Mouse (Mus musculus) lung, postnatal 4 days (tissue): ENCODE results near the gene Olfr156.
"Not testable (repeated sequence)": the region's sequence is repeated elsewhere in the genome, so short reads cannot be mapped to it uniquely, and the experiment has no call there.

Experiments used
- DNase-seq, 2 experiments: peaks; one replicate each; pipeline ENCODE4 v3.0.0; 2021

Olfr156 gene

GRCm38 (mm10) chr4:43823845-43824337 lies at the start of gene Olfr156:
TSS of gene Olfr156 (minus strand) at chr4:43823895.
- peak; percentile 36 to 51 for DNase-seq

- no peak for DNase-seq
Observed at GRCm38 (mm10) chr4:43869821-43870220, 46.1 kb upstream of the Olfr156 start.

GRCm38 (mm10) chr4:43863298-43863697 lies 39.6 kb upstream of the Olfr156 start:
- DNase-seq: no peak

GRCm38 (mm10) chr4:43860744-43861519 lies 37.2 kb upstream of the Olfr156 start:
- DNase-seq: peak; percentile 51 to 76

GRCm38 (mm10) chr4:43859886-43860285 lies 36.2 kb upstream of the Olfr156 start:
- no peak for DNase-seq

GRCm38 (mm10) chr4:43854101-43854500 lies 30.4 kb upstream of the Olfr156 start:
- DNase-seq: no peak

- no peak for DNase-seq
Observed at GRCm38 (mm10) chr4:43851265-43851664, 27.6 kb upstream of the Olfr156 start, which contains the start of gene Olfr155. TSS of gene Olfr155 (plus strand) at chr4:43851565.

GRCm38 (mm10) chr4:43840101-43840500 lies 16.4 kb upstream of the Olfr156 start, which contains the start of gene Olfr157:
TSS of gene Olfr157 (minus strand) at chr4:43840201.
- no peak for DNase-seq

GRCm38 (mm10) chr4:43838326-43838725 lies 14.6 kb upstream of the Olfr156 start:
- no peak for DNase-seq

- DNase-seq: no peak
Observed at GRCm38 (mm10) chr4:43834749-43835148, 11.1 kb upstream of the Olfr156 start.

- DNase-seq: no peak
Observed at GRCm38 (mm10) chr4:43833752-43834151, 10.1 kb upstream of the Olfr156 start.

- DNase-seq: no peak
Observed at GRCm38 (mm10) chr4:43832031-43832430, 8.3 kb upstream of the Olfr156 start.

- no peak for DNase-seq
Observed at GRCm38 (mm10) chr4:43828806-43829205, 5.1 kb upstream of the Olfr156 start.

- DNase-seq: no peak
Observed at GRCm38 (mm10) chr4:43822896-43823550, 672 bp downstream of the Olfr156 start.

GRCm38 (mm10) chr4:43798936-43799335 lies 24.8 kb downstream of the Olfr156 start:
- DNase-seq: peak; percentile 34 to 67

GRCm38 (mm10) chr4:43795844-43796243 lies 27.9 kb downstream of the Olfr156 start:
- not testable (repeated sequence) for DNase-seq

GRCm38 (mm10) chr4:43795296-43795695 lies 28.4 kb downstream of the Olfr156 start:
- DNase-seq: no peak

- no peak for DNase-seq
Observed at GRCm38 (mm10) chr4:43772304-43772703, 51.4 kb downstream of the Olfr156 start.

- DNase-seq: no peak
Observed at GRCm38 (mm10) chr4:43771626-43772025, 52.1 kb downstream of the Olfr156 start.

GRCm38 (mm10) chr4:43770909-43771308 lies 52.8 kb downstream of the Olfr156 start, which contains the start of gene Olfr159:
TSS of gene Olfr159 (minus strand) at chr4:43771009.
- DNase-seq: no peak
